Mouse (Mus musculus): ENCODE data around the gene Lrr1. TPM values are rescaled to one million over a fixed set of nuclear protein-coding genes. Genes with fewer than 3 reads are reported as not detected.
"Not testable (repeated sequence)": the region's sequence is repeated elsewhere in the genome, so short reads cannot be mapped to it uniquely, and the experiment has no call there.

Lrr1 gene
- polyA plus RNA-seq, 1 experiment from 2014 or later = 8.8 TPM

GRCm38 (mm10) chr12:69158366-69158764 is 10.2 kb upstream of the Lrr1 start:
- Histone ChIP-seq H3K4me3 (ENCODE audit: low read depth, low read length) (peak overlapping the region; percentile 83), H3K36me3 (replicated peaks; ENCODE audit: insufficient read depth, low read length) (peaks cover 12% of the 10 kb centered on the region), H3K9ac (replicated peaks) (peak overlapping the region; percentile 93), H3K9me3 (ENCODE audit: low read length) (no peaks in the 10 kb centered on the region), H3K4me2 (ENCODE audit: low read depth, low read length) (peak overlapping the region; percentile 77), H3K4me1 (ENCODE audit: insufficient read depth) (peaks cover 15% of the 10 kb centered on the region), H3K27me3 (ENCODE audit: insufficient read depth, low read length) (no peaks in the 10 kb centered on the region), H3K27ac (ENCODE audit: low read depth) (peak overlapping the region; percentile 97)
- WGBS (ENCODE audit: insufficient replicate concordance) = under 1% methylated on average over 19 of the region's 19 CpGs
- DNase-seq = no peak
- ATAC-seq = no peak; the same call in 1 of the 2 replicates
- TF ChIP-seq CTCF (IDR thresholded peaks at IDR 0.05; ENCODE audit: low read depth) = no peak
- no peak for TF ChIP-seq EP300 (IDR thresholded peaks at IDR 0.05; ENCODE audit: low read depth)

- peaks cover 12% of the 10 kb centered on the region for H3K36me3 ChIP-seq (replicated peaks; ENCODE audit: insufficient read depth, low read length)
- under 1% methylated on average over 57 of the region's 68 CpGs for WGBS (ENCODE audit: insufficient replicate concordance)
- H3K4me2 ChIP-seq (ENCODE audit: low read depth, low read length) = peak within 1 kb of the TSS; percentile 77
- not testable (repeated sequence) for H3K9me3 ChIP-seq (ENCODE audit: low read length); H3K27me3 ChIP-seq (ENCODE audit: insufficient read depth, low read length)
- H3K9ac ChIP-seq (replicated peaks) = peak within 1 kb of the TSS; percentile 93
- peak within 1 kb of the TSS; percentile 83 for H3K4me3 ChIP-seq (ENCODE audit: low read depth, low read length)
- DNase-seq (peak; percentile 98), ATAC-seq (peak; percentile 97)
- H3K4me1 ChIP-seq (ENCODE audit: insufficient read depth) = peaks cover 15% of the 10 kb centered on the region
- H3K27ac ChIP-seq (ENCODE audit: low read depth) = peak within 1 kb of the TSS; percentile 97
Observed at GRCm38 (mm10) chr12:69158765-69159577, 9.6 kb upstream of the Lrr1 start, which contains the start of gene Rps29. Gene Rps29, minus strand, starts transcription at chr12:69159186.

GRCm38 (mm10) chr12:69159578-69159940 is 9.1 kb upstream of the Lrr1 start:
- H3K4me2 ChIP-seq (ENCODE audit: low read depth, low read length) = peak overlapping the region; percentile 49
- ATAC-seq (peak; percentile 20), DNase-seq (no peak)
- no peaks in the 10 kb centered on the region for H3K9me3 ChIP-seq (ENCODE audit: low read length)
- WGBS (ENCODE audit: insufficient replicate concordance) = 3% methylated on average over 9 of the region's 9 CpGs
- H3K27me3 ChIP-seq (ENCODE audit: insufficient read depth, low read length) = no peaks in the 10 kb centered on the region
- peak overlapping the region; percentile 83; the same call in 1 of the 2 replicates for H3K4me3 ChIP-seq (ENCODE audit: low read depth, low read length)
- no peak overlapping the region for H3K9ac ChIP-seq (replicated peaks)
- H3K4me1 ChIP-seq (ENCODE audit: insufficient read depth) = peaks cover 15% of the 10 kb centered on the region
- peaks cover 12% of the 10 kb centered on the region for H3K36me3 ChIP-seq (replicated peaks; ENCODE audit: insufficient read depth, low read length)
- TF ChIP-seq EP300 (IDR thresholded peaks at IDR 0.05; ENCODE audit: low read depth) (no peak), CTCF (IDR thresholded peaks at IDR 0.05; ENCODE audit: low read depth) (peak; percentile 86)
- peak overlapping the region; percentile 58; the same call in 1 of the 2 replicates for H3K27ac ChIP-seq (ENCODE audit: low read depth)

GRCm38 (mm10) chr12:69160677-69161076 is 7.9 kb upstream of the Lrr1 start:
- H3K4me2 ChIP-seq (ENCODE audit: low read depth, low read length); H3K9me3 ChIP-seq (ENCODE audit: low read length); H3K9ac ChIP-seq (replicated peaks); ATAC-seq; H3K27ac ChIP-seq (ENCODE audit: low read depth); DNase-seq; H3K4me3 ChIP-seq (ENCODE audit: low read depth, low read length); H3K27me3 ChIP-seq (ENCODE audit: insufficient read depth, low read length): not testable (repeated sequence)
- 74% methylated on average over 2 of the region's 2 CpGs for WGBS (ENCODE audit: insufficient replicate concordance)
- H3K36me3 ChIP-seq (replicated peaks; ENCODE audit: insufficient read depth, low read length) = peaks cover 12% of the 10 kb centered on the region
- H3K4me1 ChIP-seq (ENCODE audit: insufficient read depth) = peaks cover 15% of the 10 kb centered on the region

- H3K4me2 ChIP-seq (ENCODE audit: low read depth, low read length); ATAC-seq; H3K4me3 ChIP-seq (ENCODE audit: low read depth, low read length); H3K36me3 ChIP-seq (replicated peaks; ENCODE audit: insufficient read depth, low read length); H3K27me3 ChIP-seq (ENCODE audit: insufficient read depth, low read length); DNase-seq; H3K4me1 ChIP-seq (ENCODE audit: insufficient read depth); H3K27ac ChIP-seq (ENCODE audit: low read depth); H3K9ac ChIP-seq (replicated peaks); H3K9me3 ChIP-seq (ENCODE audit: low read length): not testable (repeated sequence)
- 71% methylated on average over 4 of the region's 4 CpGs for WGBS (ENCODE audit: insufficient replicate concordance)
Observed at GRCm38 (mm10) chr12:69163586-69163985, 5.0 kb upstream of the Lrr1 start.

GRCm38 (mm10) chr12:69164904-69165303 is 3.7 kb upstream of the Lrr1 start:
- TF ChIP-seq EP300 (IDR thresholded peaks at IDR 0.05; ENCODE audit: low read depth) = no peak
- H3K4me3 ChIP-seq (ENCODE audit: low read depth, low read length) = no peak overlapping the region
- H3K4me1 ChIP-seq (ENCODE audit: insufficient read depth) = peaks cover 6% of the 10 kb centered on the region
- no peaks in the 10 kb centered on the region for H3K9me3 ChIP-seq (ENCODE audit: low read length)
- H3K27me3 ChIP-seq (ENCODE audit: insufficient read depth, low read length) = no peaks in the 10 kb centered on the region
- no peak overlapping the region for H3K9ac ChIP-seq (replicated peaks)
- H3K36me3 ChIP-seq (replicated peaks; ENCODE audit: insufficient read depth, low read length) = no peaks in the 10 kb centered on the region
- H3K4me2 ChIP-seq (ENCODE audit: low read depth, low read length) = no peak overlapping the region
- H3K27ac ChIP-seq (ENCODE audit: low read depth) = no peak overlapping the region
- DNase-seq (no peak), ATAC-seq (no peak)
- WGBS (ENCODE audit: insufficient replicate concordance) = 44% methylated on average over 3 of the region's 3 CpGs

GRCm38 (mm10) chr12:69166861-69167581 is 1.6 kb upstream of the Lrr1 start:
- not testable (repeated sequence) for H3K9me3 ChIP-seq (ENCODE audit: low read length); H3K4me3 ChIP-seq (ENCODE audit: low read depth, low read length); H3K36me3 ChIP-seq (replicated peaks; ENCODE audit: insufficient read depth, low read length); H3K9ac ChIP-seq (replicated peaks); H3K27ac ChIP-seq (ENCODE audit: low read depth); H3K4me1 ChIP-seq (ENCODE audit: insufficient read depth); H3K4me2 ChIP-seq (ENCODE audit: low read depth, low read length); ATAC-seq; DNase-seq; H3K27me3 ChIP-seq (ENCODE audit: insufficient read depth, low read length)
- 82% methylated on average over 8 of the region's 8 CpGs for WGBS (ENCODE audit: insufficient replicate concordance)

Measured in liver, postnatal 0 days (tissue).